9 mouse cellular contexts compared by ENCODE assay signal in genomic region chr1:93272409-93272821, GRCm38 (mm10). TPM values are rescaled to one million over a fixed set of nuclear protein-coding genes. Genes with fewer than 3 reads are reported as not detected.
DNase-seq lines count a peak whose midpoint lies in the region; ATAC-seq and TF ChIP-seq lines count a peak whose summit lies in the region.
"Had no signal": no experiment of that assay in that cellular context is flagged by ENCODE, and none has a peak within 500 bp of the region (broad histone marks: within the 10 kb centered on the region; RNA-seq: fewer than 3 reads in every experiment).

No protein-coding gene starts in this region.

- H3K4me1 ChIP-seq in MEL (ENCODE audit: control insufficient read depth in 1 of 2, insufficient read depth in 2 of 2, low read length in 2 of 2), result 0 out of 4 replicates have a peak, but pooled peaks cover 0 to 4% of the 10 kb centered on the region in 2 experiments
- peaks cover 4% of the 10 kb centered on the region; the same call in 1 of the 2 replicates for H3K4me1 ChIP-seq in forebrain, embryonic 10.5 days
- peaks cover 2% of the 10 kb centered on the region; the same call in 1 of the 2 replicates for H3K4me1 ChIP-seq in limb, embryonic 10.5 days
- H3K4me1 ChIP-seq in neural tube, embryonic 13.5 days (replicated peaks), result peaks cover 8% of the 10 kb centered on the region
- no peaks in the 10 kb centered on the region for H3K4me1 ChIP-seq in heart, embryonic 11.5 days (ENCODE audit: control insufficient read depth, insufficient read depth, low read length)
- H3K4me1 ChIP-seq: limb, embryonic 15.5 days had no signal

- H3K79me2 ChIP-seq in MEL (ENCODE audit: control insufficient read depth, insufficient read depth, low read length, poor library complexity), result no peaks in the 10 kb centered on the region

- no peak for TF ChIP-seq POLR2A in MEL (IDR thresholded peaks at IDR 0.05; ENCODE audit: control insufficient read depth in 1 of 2, insufficient read depth in 1 of 2, low read depth in 1 of 2, low read length in 2 of 2, poor library complexity in 1 of 2)

- no peaks in the 10 kb centered on the region; a peak in 1 of 4 replicates for H3K27me3 ChIP-seq in MEL (ENCODE audit: control insufficient read depth in 1 of 2, insufficient read depth in 2 of 2, low read length in 2 of 2)
- H3K27me3 ChIP-seq in forebrain, embryonic 10.5 days (ENCODE audit: poor library complexity, severe bottlenecking), result no peaks in the 10 kb centered on the region
- H3K27me3 ChIP-seq in limb, embryonic 10.5 days (ENCODE audit: low read depth, poor library complexity, severe bottlenecking), result no peaks in the 10 kb centered on the region
- no peaks in the 10 kb centered on the region for H3K27me3 ChIP-seq in neural tube, embryonic 13.5 days
- peaks cover 3% of the 10 kb centered on the region; the same call in 1 of the 2 replicates for H3K27me3 ChIP-seq in heart, embryonic 11.5 days (ENCODE audit: control insufficient read depth, insufficient read depth, low read length)
- H3K27me3 ChIP-seq: limb, embryonic 15.5 days had no signal

- intact Hi-C loops in heart, postnatal 14 days (cut with DNase I), result loop anchor here (5.0 kb wide), 1 partner anchor 100 kb away; no protein-coding TSS in a partner anchor

- H3K27ac ChIP-seq in MEL (ENCODE audit: control insufficient read depth, low read depth, low read length), result no peak overlapping the region
- no peak overlapping the region for H3K27ac ChIP-seq in forebrain, embryonic 10.5 days
- H3K27ac ChIP-seq in limb, embryonic 10.5 days, result no peak overlapping the region
- no peak overlapping the region for H3K27ac ChIP-seq in neural tube, embryonic 13.5 days (replicated peaks)
- no peak overlapping the region for H3K27ac ChIP-seq in heart, embryonic 11.5 days (ENCODE audit: low read depth, low read length)
- H3K27ac ChIP-seq: limb, embryonic 15.5 days had no signal

- 0 out of 6 replicates have a peak, but pooled peaks of 1 of the 3 experiments have one; percentile 0 for TF ChIP-seq CTCF in MEL (IDR thresholded peaks at IDR 0.05 in 2 of 3, conservative IDR thresholded peaks at IDR 0.05 in 1 of 3; ENCODE audit: control insufficient read depth in 1 of 3, insufficient read depth in 1 of 3, low read depth in 2 of 3, low read length in 3 of 3, poor library complexity in 1 of 3, severe bottlenecking in 1 of 3)

- H3K9ac ChIP-seq in MEL (ENCODE audit: control insufficient read depth, low read depth, low read length, poor library complexity, severe bottlenecking), result no peak overlapping the region
- peak overlapping the region; percentile 54; the same call in 1 of the 2 replicates for H3K9ac ChIP-seq in neural tube, embryonic 13.5 days
- H3K9ac ChIP-seq in heart, embryonic 11.5 days (ENCODE audit: low read depth, low read length), result no peak overlapping the region
- H3K9ac ChIP-seq: limb, embryonic 15.5 days had no signal

- no peak overlapping the region for H3K4me3 ChIP-seq in MEL (ENCODE audit: control insufficient read depth in 1 of 2, insufficient read depth in 1 of 2, low read depth in 2 of 2, low read length in 2 of 2)
- H3K4me3 ChIP-seq in forebrain, embryonic 10.5 days, result no peak overlapping the region
- no peak overlapping the region for H3K4me3 ChIP-seq in limb, embryonic 10.5 days
- H3K4me3 ChIP-seq in neural tube, embryonic 13.5 days, result peak overlapping the region; percentile 22
- no peak overlapping the region for H3K4me3 ChIP-seq in heart, embryonic 11.5 days (ENCODE audit: low read depth, low read length)
- H3K4me3 ChIP-seq: limb, embryonic 15.5 days had no signal

- TF ChIP-seq EP300 in MEL (IDR thresholded peaks at IDR 0.05; ENCODE audit: low read depth in 1 of 2, low read length in 2 of 2), result peak in 1 of 2 experiments; percentile 65; a peak in 1 of 4 replicates

- 3% methylated on average over 16 of the region's 16 CpGs for WGBS in forebrain, embryonic 10.5 days
- WGBS in limb, embryonic 10.5 days, result 3% methylated on average over 16 of the region's 16 CpGs
- 2% methylated on average over 16 of the region's 16 CpGs for WGBS in neural tube, embryonic 13.5 days
- WGBS in heart, embryonic 11.5 days (ENCODE audit: insufficient replicate concordance), result 2% methylated on average over 16 of the region's 16 CpGs

- peak; percentile 31 to 58 for DNase-seq in heart, postnatal 14 days
- DNase-seq in heart, adult 9 months (ENCODE audit: low spot score in 2 of 2), result no peak
- DNase-seq in MEL (ENCODE audit: low read depth, low spot score), result peak; percentile 77
- DNase-seq in forebrain, embryonic 10.5 days (ENCODE audit: extremely low spot score, low spot score), result peak; percentile 49
- DNase-seq in limb, embryonic 10.5 days (ENCODE audit: low spot score), result peak; percentile 81
- DNase-seq in cerebellum, adult 11-12 months, result no peak

- ATAC-seq in neural tube, embryonic 13.5 days (ENCODE audit: low read depth), result peak; percentile 27; the same call in 1 of the 2 replicates
- no peak for ATAC-seq in heart, embryonic 11.5 days (replicated peaks; ENCODE audit: insufficient number of reproducible peaks, low FRiP score, low TSS enrichment)

- TF ChIP-seq RAD21 in MEL (IDR thresholded peaks at IDR 0.05; ENCODE audit: low read depth, low read length), result no peak

- no peaks in the 10 kb centered on the region for H3K36me3 ChIP-seq in MEL (ENCODE audit: control insufficient read depth in 1 of 2, insufficient read depth in 2 of 2, low read length in 2 of 2)
- no peaks in the 10 kb centered on the region for H3K36me3 ChIP-seq in forebrain, embryonic 10.5 days (replicated peaks)
- H3K36me3 ChIP-seq in limb, embryonic 10.5 days, result peaks cover 45% of the 10 kb centered on the region
- no peaks in the 10 kb centered on the region for H3K36me3 ChIP-seq in neural tube, embryonic 13.5 days
- no peaks in the 10 kb centered on the region for H3K36me3 ChIP-seq in heart, embryonic 11.5 days (ENCODE audit: control insufficient read depth, insufficient read depth, low read length)

- peak overlapping the region; percentile 48 for H3K4me2 ChIP-seq in neural tube, embryonic 13.5 days
- H3K4me2 ChIP-seq in heart, embryonic 11.5 days, result no peak overlapping the region
- H3K4me2 ChIP-seq: limb, embryonic 15.5 days had no signal

- no peaks in the 10 kb centered on the region for H3K9me3 ChIP-seq in MEL (replicated peaks; ENCODE audit: insufficient read depth, low read length)
- no peaks in the 10 kb centered on the region for H3K9me3 ChIP-seq in forebrain, embryonic 10.5 days
- no peaks in the 10 kb centered on the region for H3K9me3 ChIP-seq in limb, embryonic 10.5 days (replicated peaks)
- H3K9me3 ChIP-seq in neural tube, embryonic 13.5 days, result no peaks in the 10 kb centered on the region
- no peaks in the 10 kb centered on the region for H3K9me3 ChIP-seq in heart, embryonic 11.5 days (replicated peaks; ENCODE audit: control insufficient read depth, low read length)
- H3K9me3 ChIP-seq: limb, embryonic 15.5 days had no signal

TF ChIP-seq in MEL, 35 proteins besides CTCF, POLR2A, EP300 and RAD21 (continues in another document):
- no peak for TF ChIP-seq UBTF (IDR thresholded peaks at IDR 0.05; ENCODE audit: borderline replicate concordance, insufficient read depth, low read depth, low read length)
- TF ChIP-seq HCFC1 (IDR thresholded peaks at IDR 0.05; ENCODE audit: low read depth, low read length), result peak; percentile 43; the same call in 1 of the 2 replicates
- peak; percentile 29 for TF ChIP-seq SMC3 (IDR thresholded peaks at IDR 0.05; ENCODE audit: low read depth, low read length)
- TF ChIP-seq NRF1 (IDR thresholded peaks at IDR 0.05; ENCODE audit: insufficient read depth, low read depth, low read length, poor library complexity, severe bottlenecking), result no peak
- TF ChIP-seq ETS1 (IDR thresholded peaks at IDR 0.05; ENCODE audit: low read depth, low read length), result no peak
- TF ChIP-seq MAX (IDR thresholded peaks at IDR 0.05; ENCODE audit: low read length), result no peak
- no peak for TF ChIP-seq BHLHE40 (IDR thresholded peaks at IDR 0.05; ENCODE audit: borderline replicate concordance, low read depth, low read length)
- TF ChIP-seq JUND (IDR thresholded peaks at IDR 0.05; ENCODE audit: low read depth, low read length), result no peak
- no peak for TF ChIP-seq KAT2A (conservative IDR thresholded peaks at IDR 0.05; ENCODE audit: low read depth, low read length)
- TF ChIP-seq MYB (IDR thresholded peaks at IDR 0.05; ENCODE audit: low read depth, low read length), result no peak
- TF ChIP-seq MYC (IDR thresholded peaks at IDR 0.05; ENCODE audit: low read depth, low read length), result no peak
- TF ChIP-seq TCF12 (IDR thresholded peaks at IDR 0.05; ENCODE audit: low read depth, low read length), result 0 out of 2 replicates have a peak, but pooled peaks have one; percentile 34
- TF ChIP-seq ZNF384 (IDR thresholded peaks at IDR 0.05; ENCODE audit: low read depth, low read length), result peak; percentile 10; the same call in 1 of the 2 replicates
- no peak for TF ChIP-seq ZMIZ1 (IDR thresholded peaks at IDR 0.05; ENCODE audit: low read depth, low read length)
- TF ChIP-seq GATA1 (IDR thresholded peaks at IDR 0.05; ENCODE audit: low read depth, low read length), result no peak
- no peak for TF ChIP-seq CHD2 (IDR thresholded peaks at IDR 0.05; ENCODE audit: low read length)
- no peak for TF ChIP-seq NELFE (IDR thresholded peaks at IDR 0.05; ENCODE audit: low read depth, low read length)

RNA-seq across cellular contexts. Expression of gene Mterf4, which starts 33.3 kb away (rescaled TPM):
- 10 to 100 TPM; 14.7 to 14.9 TPM for total RNA-seq in heart, postnatal 14 days (2021)
- total RNA-seq in MEL (2012; rRNA removed), result 29.8 and 34.6 TPM in 2 replicates
- polyA plus RNA-seq in MEL (2012; ENCODE audit: insufficient read depth in 1 of 2, insufficient read length in 2 of 2, low read depth in 1 of 2, low replicate concordance in 2 of 2, missing spikeins in 1 of 2), result 10 to 100 TPM in 1 of 2 experiments, not detected in 1; 33.9 TPM
- polyA plus RNA-seq in forebrain, embryonic 10.5 days (2016; fragmentation: Nextera tagmentation; extraction: Ambion mirVana), result 35.1 and 39.8 TPM in 2 replicates
- 39.4 and 44.2 TPM in 2 replicates for polyA plus RNA-seq in limb, embryonic 10.5 days (2016; fragmentation: Nextera tagmentation; extraction: Ambion mirVana)
- polyA plus RNA-seq in neural tube, embryonic 13.5 days (2015; fragmentation: Nextera tagmentation; extraction: Ambion mirVana), result 33.2 and 37.2 TPM in 2 replicates
- 22.2 and 23.7 TPM in 2 replicates for polyA plus RNA-seq in heart, embryonic 11.5 days (2014; fragmentation: Nextera tagmentation; extraction: Ambion mirVana)

RNA-seq across cellular contexts. Expression of gene Sned1, which starts 36.8 kb away (rescaled TPM):
- 10 to 100 TPM; 16.2 to 19.0 TPM for total RNA-seq in heart, postnatal 14 days (2021)
- total RNA-seq in MEL (2012; rRNA removed), result 0.07 and 0.12 TPM in 2 replicates
- polyA plus RNA-seq in MEL (2012; ENCODE audit: insufficient read depth in 1 of 2, insufficient read length in 2 of 2, low read depth in 1 of 2, low replicate concordance in 2 of 2, missing spikeins in 1 of 2), result under 1 TPM in 1 of 2 experiments, not detected in 1; 0.13 TPM
- 1.1 and 1.9 TPM in 2 replicates for polyA plus RNA-seq in forebrain, embryonic 10.5 days (2016; fragmentation: Nextera tagmentation; extraction: Ambion mirVana)
- polyA plus RNA-seq in limb, embryonic 10.5 days (2016; fragmentation: Nextera tagmentation; extraction: Ambion mirVana), result 12.0 and 27.8 TPM in 2 replicates
- 10.2 and 11.5 TPM in 2 replicates for polyA plus RNA-seq in neural tube, embryonic 13.5 days (2015; fragmentation: Nextera tagmentation; extraction: Ambion mirVana)
- polyA plus RNA-seq in heart, embryonic 11.5 days (2014; fragmentation: Nextera tagmentation; extraction: Ambion mirVana), result 3.0 and 3.4 TPM in 2 replicates

Comparison
In these comparisons a context has a peak if more than half of its experiments do, and no peak if none do; other contexts are left out.
1. DNase-seq: peak in heart, postnatal 14 days (2 of 2), MEL (single experiment), forebrain, embryonic 10.5 days (single experiment) and limb, embryonic 10.5 days (single experiment); none in heart, adult 9 months (0 of 2) and cerebellum, adult 11-12 months (single experiment).